Mouse (Mus musculus) macrophage (primary cell): ENCODE results near the gene Gm4559. TPM values are rescaled to one million over a fixed set of nuclear protein-coding genes. Genes with fewer than 3 reads are reported as not detected.
"Not testable (repeated sequence)": the region's sequence is repeated elsewhere in the genome, so short reads cannot be mapped to it uniquely, and the experiment has no call there.

ENCODE experiments used
- H3K27ac ChIP-seq: fragments of 350-480 bp; formaldehyde crosslinking; 2 replicates; pipeline ENCODE4 v1.9.0; 2021
- H3K36me3 ChIP-seq: fragments of 350-480 bp; formaldehyde crosslinking; 2 replicates; pipeline ENCODE4 v1.9.0; 2021; ENCODE audit errors: inconsistent target
- H3K4me3 ChIP-seq: fragments of 350-480 bp; formaldehyde crosslinking; 2 replicates; pipeline ENCODE4 v1.9.0; 2021; ENCODE audit errors: inconsistent target
- H3K79me2 ChIP-seq: fragments of 350-480 bp; formaldehyde crosslinking; 2 replicates; pipeline ENCODE4 v1.9.0; 2021; ENCODE audit errors: inconsistent target
- WGBS: methylation state at CpG from one replicate; pipeline ENCODE4 v1.1.7; 2026; ENCODE audit warnings: inconsistent platforms; ENCODE audit not compliant: missing documents; 5-methylcytosine and 5-hydroxymethylcytosine counted together
- polyA plus RNA-seq: library from polyadenylated mRNA; stranded (reverse); fragments of 250-400 nt; gene quantifications from 3 replicates; pipeline ENCODE4 v1.2.4, GENCODE M21; 2018; ENCODE audit warnings: inconsistent platforms

Gene Gm4559
- polyA plus RNA-seq, 1 experiment from 2014 or later = not detected

DNA sequence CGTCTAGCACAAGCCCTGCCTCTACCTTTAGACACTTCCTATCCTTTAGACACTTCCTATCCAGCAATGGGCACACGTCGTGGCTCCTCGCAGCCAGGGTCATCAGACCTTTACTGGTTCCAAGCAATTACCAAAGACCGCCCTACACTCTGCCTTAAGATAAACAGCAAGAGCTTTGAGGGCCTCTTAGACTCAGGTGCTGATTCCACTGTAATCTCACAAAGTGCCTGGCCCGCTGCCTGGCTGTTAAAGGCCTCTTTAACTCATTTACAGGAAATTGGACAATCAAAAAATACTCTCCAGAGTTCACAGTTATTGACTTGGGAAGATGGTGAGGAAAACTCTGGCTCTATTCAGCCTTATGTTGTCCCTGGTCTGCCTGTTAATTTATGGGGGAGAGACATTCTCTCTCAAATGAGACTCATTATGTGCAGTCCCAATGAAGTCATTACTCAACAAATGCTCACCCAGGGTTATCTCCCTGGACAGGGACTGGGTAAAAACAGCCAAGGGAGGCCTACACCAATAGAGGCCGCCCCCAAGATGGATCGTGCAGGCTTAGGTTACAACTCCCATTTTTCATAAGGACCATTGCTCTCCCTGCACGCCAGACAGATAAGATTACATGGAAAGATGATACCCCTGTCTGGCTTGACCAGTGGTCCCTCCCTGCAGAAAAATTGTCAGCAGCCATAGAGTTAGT, 11.9 kb upstream of the Gm4559 start:
- not testable (repeated sequence) for H3K4me3 ChIP-seq, H3K36me3 ChIP-seq, H3K27ac ChIP-seq, H3K79me2 ChIP-seq
- 92% methylated on average over 9 of the region's 9 CpGs for WGBS

DNA sequence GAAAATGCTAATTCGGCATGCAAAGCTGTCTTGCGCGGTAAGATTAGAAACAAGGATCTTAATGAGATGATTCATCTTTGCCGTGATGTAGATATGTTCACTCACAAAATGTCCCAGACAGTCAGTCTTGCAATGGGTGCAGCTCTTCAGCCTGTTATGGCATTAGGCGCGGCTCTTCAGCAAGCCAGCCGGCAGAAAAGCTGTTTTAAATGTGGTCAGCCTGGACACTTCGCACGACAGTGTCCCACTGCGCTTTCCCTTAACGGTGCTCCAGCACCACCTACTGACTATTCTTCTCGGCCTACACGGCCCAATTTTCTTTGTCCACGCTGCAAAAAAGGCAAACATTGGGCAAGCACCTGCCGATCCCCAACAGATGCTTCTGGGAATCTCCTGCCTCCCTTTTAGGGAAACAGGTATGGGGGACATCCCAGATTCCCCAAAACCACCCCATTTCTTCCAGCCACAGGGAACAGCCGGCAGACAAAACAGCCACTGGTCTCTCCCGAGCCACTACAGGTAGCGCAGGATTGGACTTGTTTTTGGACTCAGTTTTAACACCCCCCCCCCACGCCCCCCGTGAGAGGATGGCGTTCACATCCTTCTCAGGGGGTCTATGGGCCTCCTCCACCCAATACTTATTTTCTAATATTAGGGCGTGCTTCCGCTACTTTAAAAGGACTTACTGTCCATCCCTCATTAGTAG, 11.1 kb upstream of the Gm4559 start:
- WGBS = 28% methylated on average over 23 of the region's 23 CpGs
- Histone ChIP-seq H3K36me3 (no peaks in the 10 kb centered on the region), H3K4me3 (no peak overlapping the region), H3K79me2 (no peaks in the 10 kb centered on the region), H3K27ac (no peak overlapping the region)

DNA sequence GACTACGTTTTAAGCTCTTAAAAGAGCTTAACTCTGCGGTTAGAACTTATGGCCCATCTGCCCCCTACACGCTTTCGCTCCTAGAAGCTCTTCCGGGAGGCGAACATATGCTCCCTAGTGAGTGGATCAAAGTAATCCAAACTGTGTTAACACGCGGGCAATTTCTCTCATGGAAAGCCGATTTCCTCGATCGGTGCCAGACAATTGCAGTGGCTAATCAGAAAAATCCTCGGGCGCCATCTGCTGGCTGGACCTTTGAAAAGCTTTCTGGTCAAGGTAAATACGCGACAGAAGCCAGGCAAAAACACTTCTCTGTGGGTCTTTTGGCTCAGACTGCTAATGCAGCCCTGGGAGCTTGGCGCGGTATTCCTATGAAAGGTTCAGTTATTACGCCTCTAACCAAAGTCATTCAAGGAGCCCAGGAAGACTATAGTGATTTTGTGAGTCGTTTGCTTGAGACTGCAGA, 10.5 kb upstream of the Gm4559 start:
- Histone ChIP-seq H3K27ac (no peak overlapping the region), H3K79me2 (no peaks in the 10 kb centered on the region), H3K4me3 (peak overlapping the region; percentile 53), H3K36me3 (no peaks in the 10 kb centered on the region)
- under 1% methylated on average over 19 of the region's 19 CpGs for WGBS

- Histone ChIP-seq H3K79me2 (no peaks in the 10 kb centered on the region), H3K36me3 (no peaks in the 10 kb centered on the region), H3K27ac (no peak overlapping the region), H3K4me3 (peak overlapping the region; percentile 53)
- WGBS = under 1% methylated on average over 37 of the region's 38 CpGs
These were observed 9.9 kb upstream of the Gm4559 start for GRCm38 (mm10) chr7:142284023-142284591.

DNA sequence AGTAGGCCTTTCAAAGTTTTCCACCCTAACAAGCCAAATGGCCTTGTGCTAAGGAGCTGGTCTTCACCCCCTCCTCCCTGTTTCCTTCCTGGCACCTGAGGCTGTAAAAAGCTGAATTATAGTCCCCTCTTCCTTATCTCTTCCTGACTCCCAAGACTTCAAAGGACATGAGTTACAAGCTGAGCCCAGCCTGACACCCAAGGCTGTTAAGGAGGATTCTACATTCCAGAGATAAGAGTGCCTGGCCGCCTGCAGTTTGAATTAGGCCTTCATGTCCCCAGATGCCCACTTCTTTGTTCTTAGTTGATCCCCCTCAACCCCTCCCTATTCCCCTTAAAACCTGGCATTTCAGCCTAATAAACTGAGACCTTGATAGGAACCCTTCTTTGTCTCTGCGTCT, 8.7 kb upstream of the Gm4559 start:
- 100% methylated on average over 1 of the region's 2 CpGs for WGBS
- H3K79me2 ChIP-seq, H3K36me3 ChIP-seq, H3K27ac ChIP-seq, H3K4me3 ChIP-seq: not testable (repeated sequence)

- 100% methylated on average over 1 of the region's 1 CpGs for WGBS
These were observed 5.1 kb upstream of the Gm4559 start for GRCm38 (mm10) chr7:142279291-142279690.

DNA sequence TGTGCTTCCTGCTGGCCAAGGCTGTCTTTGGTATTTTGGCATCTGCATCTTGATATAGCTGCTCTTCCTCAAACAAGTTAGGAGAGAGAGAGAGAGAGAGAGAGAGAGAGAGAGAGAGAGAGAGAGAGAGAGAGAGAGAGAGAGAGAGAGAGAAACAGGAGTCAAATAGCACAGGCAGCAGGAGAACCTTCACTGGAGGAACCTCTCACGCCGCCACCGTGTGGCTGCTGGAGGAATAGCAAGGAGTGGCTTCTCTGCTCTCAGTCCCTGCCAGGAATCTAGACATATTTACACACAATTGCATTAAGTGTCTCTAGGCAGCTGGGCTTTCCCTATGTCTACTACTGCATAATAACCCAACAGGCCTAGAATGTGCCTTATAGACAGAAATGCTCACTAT, 4.0 kb upstream of the Gm4559 start:
- H3K36me3 ChIP-seq = not testable (repeated sequence)

More at GRCm38 (mm10) chr7:142279291-142279690, 5.1 kb upstream of the Gm4559 start:
- not testable (repeated sequence) for H3K4me3 ChIP-seq, H3K79me2 ChIP-seq, H3K27ac ChIP-seq, H3K36me3 ChIP-seq

GRCm38 (mm10) chr7:142258254-142258653, 15.9 kb downstream of the Gm4559 start, which contains the start of gene Gm2431:
Gm2431 (minus strand) TSS chr7:142258354.
- 29% methylated on average over 1 of the region's 1 CpGs for WGBS
- H3K4me3 ChIP-seq, H3K27ac ChIP-seq, H3K79me2 ChIP-seq, H3K36me3 ChIP-seq: not testable (repeated sequence)

More for the DNA sequence above, 4.0 kb upstream of the Gm4559 start:
- WGBS = 0% methylated on average over 3 of the region's 3 CpGs
- H3K4me3 ChIP-seq, H3K79me2 ChIP-seq, H3K27ac ChIP-seq: not testable (repeated sequence)

DNA sequence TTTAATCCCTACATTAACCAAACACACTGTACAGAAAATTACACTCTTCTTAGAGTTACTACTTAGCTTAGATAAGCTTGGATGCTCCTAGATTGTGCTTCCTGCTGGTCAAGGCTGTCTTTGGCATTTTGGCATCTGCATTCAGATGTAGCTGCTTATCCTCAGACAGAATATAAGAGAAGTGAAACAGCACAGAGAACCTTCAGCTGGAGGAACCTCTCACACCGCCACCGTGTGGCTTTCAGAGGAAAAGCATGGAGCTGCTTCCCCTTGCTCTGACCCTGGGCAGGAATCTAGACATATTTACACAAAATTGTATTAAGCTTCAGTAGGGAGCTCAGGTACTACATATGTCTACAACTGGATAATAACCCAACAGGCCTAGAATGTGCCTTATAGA, 18.6 kb downstream of the Gm4559 start:
- Histone ChIP-seq H3K27ac (no peak overlapping the region), H3K4me3 (no peak overlapping the region), H3K36me3 (no peaks in the 10 kb centered on the region), H3K79me2 (no peaks in the 10 kb centered on the region)
- 4% methylated on average over 2 of the region's 2 CpGs for WGBS

- no peak overlapping the region for H3K27ac ChIP-seq
- no peaks in the 10 kb centered on the region for H3K79me2 ChIP-seq
- no peaks in the 10 kb centered on the region for H3K36me3 ChIP-seq
- WGBS = 0% methylated on average over 1 of the region's 1 CpGs
- no peak overlapping the region for H3K4me3 ChIP-seq
These were observed 24.3 kb downstream of the Gm4559 start for GRCm38 (mm10) chr7:142249824-142250223.

GRCm38 (mm10) chr7:142240978-142241377, 33.2 kb downstream of the Gm4559 start, which contains the start of gene Gm40460:
Gm40460 (minus strand) TSS chr7:142241078.
- H3K79me2 ChIP-seq = no peaks in the 10 kb centered on the region
- H3K27ac ChIP-seq = no peak within 1 kb of the TSS
- WGBS = 48% methylated on average over 2 of the region's 2 CpGs
- H3K36me3 ChIP-seq = no peaks in the 10 kb centered on the region
- no peak within 1 kb of the TSS for H3K4me3 ChIP-seq

DNA sequence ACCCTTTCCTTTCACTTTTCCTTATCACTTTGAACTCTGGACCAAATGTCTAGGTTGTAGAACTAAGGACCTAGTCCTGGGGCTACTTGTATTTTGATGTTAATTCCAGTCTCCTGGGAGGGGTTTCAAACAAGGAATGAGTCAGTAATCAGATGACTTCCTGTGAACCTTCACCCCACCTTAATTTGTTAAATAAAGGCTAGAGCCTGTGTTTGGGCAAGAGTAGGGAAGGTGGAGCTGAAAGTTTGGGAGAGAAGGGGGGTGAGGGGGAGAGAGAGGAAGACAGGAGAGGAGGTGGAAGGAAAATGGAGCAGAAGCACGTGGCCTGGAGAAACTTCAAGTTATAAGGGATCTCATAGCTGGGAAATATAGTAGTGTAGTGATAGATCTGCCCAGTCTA, 42.6 kb downstream of the Gm4559 start:
- H3K36me3 ChIP-seq = no peaks in the 10 kb centered on the region
- no peak overlapping the region for H3K4me3 ChIP-seq
- 100% methylated on average over 1 of the region's 1 CpGs for WGBS
- no peaks in the 10 kb centered on the region for H3K79me2 ChIP-seq
- no peak overlapping the region for H3K27ac ChIP-seq

DNA sequence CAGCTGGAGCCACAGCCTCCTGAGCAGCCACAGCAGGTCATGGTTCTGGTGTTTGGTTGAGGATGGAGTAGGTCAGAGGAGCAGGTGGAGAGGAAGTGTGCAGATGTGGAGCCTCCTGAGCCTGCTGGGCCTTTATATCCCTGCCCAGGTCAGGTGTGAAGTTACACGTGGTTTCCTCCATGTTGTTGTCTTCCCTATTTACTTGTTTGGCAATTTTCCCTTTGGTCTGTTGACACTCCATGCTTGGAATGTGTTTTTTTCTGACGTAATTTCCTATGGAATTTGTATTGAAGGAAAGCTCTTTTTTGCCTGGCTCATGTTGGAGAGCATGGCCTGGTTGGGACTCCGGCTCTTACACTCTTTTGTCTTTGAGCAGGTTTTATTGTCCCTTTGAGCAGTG, 44.3 kb downstream of the Gm4559 start, which contains the start of gene Krtap5-5:
Gene Krtap5-5 (minus strand): TSS at position 101 of the 400 bp plus-strand sequence.
- H3K27ac ChIP-seq, H3K4me3 ChIP-seq, H3K79me2 ChIP-seq, H3K36me3 ChIP-seq: not testable (repeated sequence)
- 65% methylated on average over 3 of the region's 3 CpGs for WGBS

- no peak overlapping the region for H3K4me3 ChIP-seq
- no peaks in the 10 kb centered on the region for H3K79me2 ChIP-seq
- H3K27ac ChIP-seq = no peak overlapping the region
- no peaks in the 10 kb centered on the region for H3K36me3 ChIP-seq
- WGBS = 67% methylated on average over 2 of the region's 2 CpGs
These were observed 49.6 kb downstream of the Gm4559 start for GRCm38 (mm10) chr7:142224518-142224917.
